Mouse (Mus musculus): Measurements from ENCODE around the gene Fars2. TPM values are rescaled to one million over a fixed set of nuclear protein-coding genes. Genes with fewer than 3 reads are reported as not detected.

Gene Fars2
- polyA plus RNA-seq, 1 experiment from 2014 or later = 38.1 TPM

- WGBS = 54% methylated on average over 4 of the region's 4 CpGs
- no peak for ATAC-seq (ENCODE audit: low read depth)
Observed at GRCm38 (mm10) chr13:36500370-36500905, 383.2 kb downstream of the Fars2 start.

GRCm38 (mm10) chr13:36503551-36503950 lies 386.3 kb downstream of the Fars2 start:
- no peak overlapping the region for H3K4me3 ChIP-seq (ENCODE audit: low read length)
- no peaks in the 10 kb centered on the region; the same call in 1 of the 2 replicates for H3K4me1 ChIP-seq (replicated peaks; ENCODE audit: control insufficient read depth, insufficient read depth, low read length)
- H3K27me3 ChIP-seq (ENCODE audit: control insufficient read depth, insufficient read depth, low read depth, low read length) = no peaks in the 10 kb centered on the region
- H3K9me3 ChIP-seq (ENCODE audit: control insufficient read depth, low read length) = no peaks in the 10 kb centered on the region
- no peak for ATAC-seq (ENCODE audit: low read depth)
- H3K4me2 ChIP-seq (ENCODE audit: low read depth, low read length) = no peak overlapping the region
- WGBS = 70% methylated on average over 3 of the region's 3 CpGs
- no peak overlapping the region for H3K9ac ChIP-seq (ENCODE audit: low read length)
- H3K27ac ChIP-seq (ENCODE audit: low read length) = no peak overlapping the region
- no peaks in the 10 kb centered on the region for H3K36me3 ChIP-seq (ENCODE audit: control insufficient read depth, insufficient read depth, low read length)

More at GRCm38 (mm10) chr13:36500370-36500905, 383.2 kb downstream of the Fars2 start:
- H3K4me2 ChIP-seq (ENCODE audit: low read depth, low read length) = no peak overlapping the region
- no peaks in the 10 kb centered on the region for H3K9me3 ChIP-seq (ENCODE audit: control insufficient read depth, low read length)
- H3K27ac ChIP-seq (ENCODE audit: low read length) = no peak overlapping the region
- H3K9ac ChIP-seq (ENCODE audit: low read length) = no peak overlapping the region
- H3K36me3 ChIP-seq (ENCODE audit: control insufficient read depth, insufficient read depth, low read length) = no peaks in the 10 kb centered on the region
- no peak overlapping the region for H3K4me3 ChIP-seq (ENCODE audit: low read length)
- H3K27me3 ChIP-seq (ENCODE audit: control insufficient read depth, insufficient read depth, low read depth, low read length) = no peaks in the 10 kb centered on the region
- H3K4me1 ChIP-seq (replicated peaks; ENCODE audit: control insufficient read depth, insufficient read depth, low read length) = no peaks in the 10 kb centered on the region; the same call in 1 of the 2 replicates

GRCm38 (mm10) chr13:36503991-36504390 lies 386.8 kb downstream of the Fars2 start:
- WGBS = 75% methylated on average over 7 of the region's 7 CpGs
- ATAC-seq (ENCODE audit: low read depth) = no peak
- H3K27ac ChIP-seq (ENCODE audit: low read length) = no peak overlapping the region
- H3K4me3 ChIP-seq (ENCODE audit: low read length) = no peak overlapping the region
- H3K36me3 ChIP-seq (ENCODE audit: control insufficient read depth, insufficient read depth, low read length) = no peaks in the 10 kb centered on the region
- H3K27me3 ChIP-seq (ENCODE audit: control insufficient read depth, insufficient read depth, low read depth, low read length) = no peaks in the 10 kb centered on the region
- H3K4me1 ChIP-seq (replicated peaks; ENCODE audit: control insufficient read depth, insufficient read depth, low read length) = no peaks in the 10 kb centered on the region; the same call in 1 of the 2 replicates
- no peak overlapping the region for H3K4me2 ChIP-seq (ENCODE audit: low read depth, low read length)
- H3K9me3 ChIP-seq (ENCODE audit: control insufficient read depth, low read length) = no peaks in the 10 kb centered on the region
- H3K9ac ChIP-seq (ENCODE audit: low read length) = no peak overlapping the region

- H3K4me2 ChIP-seq (ENCODE audit: low read depth, low read length) = no peak overlapping the region
- WGBS = 90% methylated on average over 6 of the region's 6 CpGs
- ATAC-seq (ENCODE audit: low read depth) = no peak
- H3K36me3 ChIP-seq (ENCODE audit: control insufficient read depth, insufficient read depth, low read length) = no peaks in the 10 kb centered on the region
- H3K9me3 ChIP-seq (ENCODE audit: control insufficient read depth, low read length) = no peaks in the 10 kb centered on the region
- H3K27ac ChIP-seq (ENCODE audit: low read length) = no peak overlapping the region
- no peaks in the 10 kb centered on the region for H3K27me3 ChIP-seq (ENCODE audit: control insufficient read depth, insufficient read depth, low read depth, low read length)
- no peak overlapping the region for H3K4me3 ChIP-seq (ENCODE audit: low read length)
- H3K4me1 ChIP-seq (replicated peaks; ENCODE audit: control insufficient read depth, insufficient read depth, low read length) = no peaks in the 10 kb centered on the region
- H3K9ac ChIP-seq (ENCODE audit: low read length) = no peak overlapping the region
Observed at GRCm38 (mm10) chr13:36505730-36506129, 388.5 kb downstream of the Fars2 start.

- WGBS = 65% methylated on average over 5 of the region's 5 CpGs
- Histone ChIP-seq H3K9me3 (ENCODE audit: control insufficient read depth, low read length) (no peaks in the 10 kb centered on the region), H3K36me3 (ENCODE audit: control insufficient read depth, insufficient read depth, low read length) (no peaks in the 10 kb centered on the region), H3K27ac (ENCODE audit: low read length) (no peak overlapping the region), H3K9ac (ENCODE audit: low read length) (no peak overlapping the region), H3K4me1 (replicated peaks; ENCODE audit: control insufficient read depth, insufficient read depth, low read length) (no peaks in the 10 kb centered on the region), H3K4me2 (ENCODE audit: low read depth, low read length) (no peak overlapping the region), H3K27me3 (ENCODE audit: control insufficient read depth, insufficient read depth, low read depth, low read length) (no peaks in the 10 kb centered on the region), H3K4me3 (ENCODE audit: low read length) (no peak overlapping the region)
- ATAC-seq (ENCODE audit: low read depth) = peak; percentile 59; the same call in 1 of the 2 replicates
Observed at GRCm38 (mm10) chr13:36506315-36506714, 389.1 kb downstream of the Fars2 start.

- no peak overlapping the region for H3K4me3 ChIP-seq (ENCODE audit: low read length)
- no peaks in the 10 kb centered on the region for H3K36me3 ChIP-seq (ENCODE audit: control insufficient read depth, insufficient read depth, low read length)
- no peaks in the 10 kb centered on the region for H3K4me1 ChIP-seq (replicated peaks; ENCODE audit: control insufficient read depth, insufficient read depth, low read length)
- no peak overlapping the region for H3K9ac ChIP-seq (ENCODE audit: low read length)
- H3K27me3 ChIP-seq (ENCODE audit: control insufficient read depth, insufficient read depth, low read depth, low read length) = no peaks in the 10 kb centered on the region
- H3K4me2 ChIP-seq (ENCODE audit: low read depth, low read length) = no peak overlapping the region
- no peak overlapping the region for H3K27ac ChIP-seq (ENCODE audit: low read length)
- no peak for ATAC-seq (ENCODE audit: low read depth)
- 75% methylated on average over 2 of the region's 2 CpGs for WGBS
- no peaks in the 10 kb centered on the region for H3K9me3 ChIP-seq (ENCODE audit: control insufficient read depth, low read length)
Observed at GRCm38 (mm10) chr13:36510161-36510560, 392.9 kb downstream of the Fars2 start.

GRCm38 (mm10) chr13:36513126-36513525 lies 395.9 kb downstream of the Fars2 start:
- no peaks in the 10 kb centered on the region for H3K27me3 ChIP-seq (ENCODE audit: control insufficient read depth, insufficient read depth, low read depth, low read length)
- no peak overlapping the region for H3K4me3 ChIP-seq (ENCODE audit: low read length)
- no peak overlapping the region for H3K4me2 ChIP-seq (ENCODE audit: low read depth, low read length)
- H3K4me1 ChIP-seq (replicated peaks; ENCODE audit: control insufficient read depth, insufficient read depth, low read length) = no peaks in the 10 kb centered on the region
- H3K9me3 ChIP-seq (ENCODE audit: control insufficient read depth, low read length) = no peaks in the 10 kb centered on the region
- ATAC-seq (ENCODE audit: low read depth) = no peak
- no peak overlapping the region for H3K9ac ChIP-seq (ENCODE audit: low read length)
- H3K27ac ChIP-seq (ENCODE audit: low read length) = no peak overlapping the region
- 69% methylated on average over 1 of the region's 1 CpGs for WGBS
- no peaks in the 10 kb centered on the region for H3K36me3 ChIP-seq (ENCODE audit: control insufficient read depth, insufficient read depth, low read length)

- WGBS = 59% methylated on average over 9 of the region's 9 CpGs
- no peak overlapping the region for H3K9ac ChIP-seq (ENCODE audit: low read length)
- ATAC-seq (ENCODE audit: low read depth) = no peak
- no peaks in the 10 kb centered on the region for H3K9me3 ChIP-seq (ENCODE audit: control insufficient read depth, low read length)
- no peaks in the 10 kb centered on the region for H3K4me1 ChIP-seq (replicated peaks; ENCODE audit: control insufficient read depth, insufficient read depth, low read length)
- H3K4me3 ChIP-seq (ENCODE audit: low read length) = no peak overlapping the region
- H3K27ac ChIP-seq (ENCODE audit: low read length) = no peak overlapping the region
- no peak overlapping the region for H3K4me2 ChIP-seq (ENCODE audit: low read depth, low read length)
- H3K27me3 ChIP-seq (ENCODE audit: control insufficient read depth, insufficient read depth, low read depth, low read length) = no peaks in the 10 kb centered on the region
- no peaks in the 10 kb centered on the region for H3K36me3 ChIP-seq (ENCODE audit: control insufficient read depth, insufficient read depth, low read length)
Observed at GRCm38 (mm10) chr13:36518144-36518571, 400.9 kb downstream of the Fars2 start.

GRCm38 (mm10) chr13:36527761-36528160 lies 410.5 kb downstream of the Fars2 start:
- Histone ChIP-seq H3K9ac (ENCODE audit: low read length) (no peak overlapping the region), H3K4me3 (ENCODE audit: low read length) (no peak overlapping the region), H3K9me3 (ENCODE audit: control insufficient read depth, low read length) (no peaks in the 10 kb centered on the region; the same call in 1 of the 2 replicates), H3K4me2 (ENCODE audit: low read depth, low read length) (no peak overlapping the region), H3K4me1 (replicated peaks; ENCODE audit: control insufficient read depth, insufficient read depth, low read length) (peaks cover 7% of the 10 kb centered on the region), H3K36me3 (ENCODE audit: control insufficient read depth, insufficient read depth, low read length) (no peaks in the 10 kb centered on the region), H3K27ac (ENCODE audit: low read length) (no peak overlapping the region), H3K27me3 (ENCODE audit: control insufficient read depth, insufficient read depth, low read depth, low read length) (no peaks in the 10 kb centered on the region)
- ATAC-seq (ENCODE audit: low read depth) = no peak
- 86% methylated on average over 4 of the region's 4 CpGs for WGBS
